Mouse (Mus musculus): ENCODE measurements around the gene Metap1. TPM values are rescaled to one million over a fixed set of nuclear protein-coding genes. Genes with fewer than 3 reads are reported as not detected.
A peak's percentile ranks its signal among the peaks of the same experiment; 100 is the strongest.

The Metap1 gene
- polyA plus RNA-seq, 1 experiment from 2014 or later, result 45.7 TPM

GRCm38 (mm10) chr3:138442203-138442602 is 47.1 kb downstream of the Metap1 start:
- H3K27ac ChIP-seq (ENCODE audit: low read depth, low read length), result peak overlapping the region; percentile 77
- ATAC-seq, result peak; percentile 0; the same call in 1 of the 2 replicates
- peak overlapping the region; percentile 93 for H3K9ac ChIP-seq (ENCODE audit: low read depth, low read length)
- H3K27me3 ChIP-seq (replicated peaks; ENCODE audit: control insufficient read depth, insufficient read depth, low read length), result no peaks in the 10 kb centered on the region
- peaks cover 13% of the 10 kb centered on the region for H3K4me1 ChIP-seq (ENCODE audit: control insufficient read depth, insufficient read depth, low read depth, low read length)
- H3K36me3 ChIP-seq (ENCODE audit: control insufficient read depth, insufficient read depth, low read length), result peaks cover 8% of the 10 kb centered on the region; the same call in 1 of the 2 replicates
- WGBS, result under 1% methylated on average over 9 of the region's 9 CpGs
- peak overlapping the region; percentile 93 for H3K4me2 ChIP-seq (ENCODE audit: low read length)
- peak overlapping the region; percentile 92 for H3K4me3 ChIP-seq (ENCODE audit: low read length)
- H3K9me3 ChIP-seq (ENCODE audit: control insufficient read depth, low read length), result no peaks in the 10 kb centered on the region

GRCm38 (mm10) chr3:138438716-138439115 is 50.6 kb downstream of the Metap1 start:
- Histone ChIP-seq H3K9ac (ENCODE audit: low read depth, low read length) (no peak overlapping the region), H3K27me3 (replicated peaks; ENCODE audit: control insufficient read depth, insufficient read depth, low read length) (no peaks in the 10 kb centered on the region), H3K4me3 (ENCODE audit: low read length) (no peak overlapping the region), H3K27ac (ENCODE audit: low read depth, low read length) (no peak overlapping the region), H3K9me3 (ENCODE audit: control insufficient read depth, low read length) (no peaks in the 10 kb centered on the region), H3K36me3 (ENCODE audit: control insufficient read depth, insufficient read depth, low read length) (no peaks in the 10 kb centered on the region), H3K4me1 (ENCODE audit: control insufficient read depth, insufficient read depth, low read depth, low read length) (peaks cover 4% of the 10 kb centered on the region; the same call in 1 of the 2 replicates), H3K4me2 (ENCODE audit: low read length) (no peak overlapping the region)
- ATAC-seq, result no peak
- 88% methylated on average over 3 of the region's 3 CpGs for WGBS

GRCm38 (mm10) chr3:138431835-138432234 is 57.5 kb downstream of the Metap1 start:
- 78% methylated on average over 2 of the region's 2 CpGs for WGBS
- Histone ChIP-seq H3K4me3 (ENCODE audit: low read length) (no peak overlapping the region), H3K27me3 (replicated peaks; ENCODE audit: control insufficient read depth, insufficient read depth, low read length) (no peaks in the 10 kb centered on the region), H3K36me3 (ENCODE audit: control insufficient read depth, insufficient read depth, low read length) (no peaks in the 10 kb centered on the region), H3K9ac (ENCODE audit: low read depth, low read length) (no peak overlapping the region), H3K27ac (ENCODE audit: low read depth, low read length) (no peak overlapping the region), H3K4me1 (ENCODE audit: control insufficient read depth, insufficient read depth, low read depth, low read length) (no peaks in the 10 kb centered on the region), H3K9me3 (ENCODE audit: control insufficient read depth, low read length) (no peaks in the 10 kb centered on the region), H3K4me2 (ENCODE audit: low read length) (no peak overlapping the region)
- peak; percentile 69; the same call in 1 of the 2 replicates for ATAC-seq

- Histone ChIP-seq H3K27me3 (replicated peaks; ENCODE audit: control insufficient read depth, insufficient read depth, low read length) (no peaks in the 10 kb centered on the region), H3K4me3 (ENCODE audit: low read length) (no peak overlapping the region), H3K4me1 (ENCODE audit: control insufficient read depth, insufficient read depth, low read depth, low read length) (no peaks in the 10 kb centered on the region), H3K36me3 (ENCODE audit: control insufficient read depth, insufficient read depth, low read length) (no peaks in the 10 kb centered on the region), H3K9ac (ENCODE audit: low read depth, low read length) (no peak overlapping the region), H3K9me3 (ENCODE audit: control insufficient read depth, low read length) (no peaks in the 10 kb centered on the region), H3K27ac (ENCODE audit: low read depth, low read length) (no peak overlapping the region), H3K4me2 (ENCODE audit: low read length) (no peak overlapping the region)
- ATAC-seq, result no peak
- WGBS, result 84% methylated on average over 6 of the region's 6 CpGs
Measured at GRCm38 (mm10) chr3:138430360-138430976, 58.8 kb downstream of the Metap1 start.

GRCm38 (mm10) chr3:138424247-138424646 is 65.1 kb downstream of the Metap1 start:
- H3K4me3 ChIP-seq (ENCODE audit: low read length), result no peak overlapping the region
- 77% methylated on average over 4 of the region's 4 CpGs for WGBS
- ATAC-seq, result no peak
- H3K9ac ChIP-seq (ENCODE audit: low read depth, low read length), result no peak overlapping the region
- H3K36me3 ChIP-seq (ENCODE audit: control insufficient read depth, insufficient read depth, low read length), result no peaks in the 10 kb centered on the region
- H3K27ac ChIP-seq (ENCODE audit: low read depth, low read length), result no peak overlapping the region
- H3K27me3 ChIP-seq (replicated peaks; ENCODE audit: control insufficient read depth, insufficient read depth, low read length), result no peaks in the 10 kb centered on the region
- no peak overlapping the region for H3K4me2 ChIP-seq (ENCODE audit: low read length)
- H3K4me1 ChIP-seq (ENCODE audit: control insufficient read depth, insufficient read depth, low read depth, low read length), result no peaks in the 10 kb centered on the region
- no peaks in the 10 kb centered on the region for H3K9me3 ChIP-seq (ENCODE audit: control insufficient read depth, low read length)

GRCm38 (mm10) chr3:138423664-138424063 is 65.7 kb downstream of the Metap1 start:
- 66% methylated on average over 2 of the region's 2 CpGs for WGBS
- no peaks in the 10 kb centered on the region for H3K4me1 ChIP-seq (ENCODE audit: control insufficient read depth, insufficient read depth, low read depth, low read length)
- H3K36me3 ChIP-seq (ENCODE audit: control insufficient read depth, insufficient read depth, low read length), result no peaks in the 10 kb centered on the region
- H3K27me3 ChIP-seq (replicated peaks; ENCODE audit: control insufficient read depth, insufficient read depth, low read length), result no peaks in the 10 kb centered on the region
- no peak overlapping the region for H3K9ac ChIP-seq (ENCODE audit: low read depth, low read length)
- no peak overlapping the region for H3K27ac ChIP-seq (ENCODE audit: low read depth, low read length)
- no peak overlapping the region for H3K4me3 ChIP-seq (ENCODE audit: low read length)
- H3K4me2 ChIP-seq (ENCODE audit: low read length), result no peak overlapping the region
- no peaks in the 10 kb centered on the region for H3K9me3 ChIP-seq (ENCODE audit: control insufficient read depth, low read length)
- ATAC-seq, result no peak

GRCm38 (mm10) chr3:138420385-138420784 is 68.9 kb downstream of the Metap1 start:
- 96% methylated on average over 3 of the region's 3 CpGs for WGBS
- H3K27ac ChIP-seq (ENCODE audit: low read depth, low read length), result no peak overlapping the region
- no peak overlapping the region for H3K4me2 ChIP-seq (ENCODE audit: low read length)
- no peak overlapping the region for H3K4me3 ChIP-seq (ENCODE audit: low read length)
- no peaks in the 10 kb centered on the region for H3K27me3 ChIP-seq (replicated peaks; ENCODE audit: control insufficient read depth, insufficient read depth, low read length)
- H3K36me3 ChIP-seq (ENCODE audit: control insufficient read depth, insufficient read depth, low read length), result no peaks in the 10 kb centered on the region
- H3K9ac ChIP-seq (ENCODE audit: low read depth, low read length), result no peak overlapping the region
- no peak for ATAC-seq
- no peaks in the 10 kb centered on the region for H3K4me1 ChIP-seq (ENCODE audit: control insufficient read depth, insufficient read depth, low read depth, low read length)
- H3K9me3 ChIP-seq (ENCODE audit: control insufficient read depth, low read length), result no peaks in the 10 kb centered on the region

- Histone ChIP-seq H3K4me3 (ENCODE audit: low read length) (no peak overlapping the region), H3K27ac (ENCODE audit: low read depth, low read length) (no peak overlapping the region), H3K27me3 (replicated peaks; ENCODE audit: control insufficient read depth, insufficient read depth, low read length) (no peaks in the 10 kb centered on the region), H3K36me3 (ENCODE audit: control insufficient read depth, insufficient read depth, low read length) (no peaks in the 10 kb centered on the region), H3K4me2 (ENCODE audit: low read length) (no peak overlapping the region), H3K9me3 (ENCODE audit: control insufficient read depth, low read length) (no peaks in the 10 kb centered on the region), H3K9ac (ENCODE audit: low read depth, low read length) (no peak overlapping the region), H3K4me1 (ENCODE audit: control insufficient read depth, insufficient read depth, low read depth, low read length) (no peaks in the 10 kb centered on the region)
- ATAC-seq, result no peak
- 79% methylated on average over 6 of the region's 6 CpGs for WGBS
Measured at GRCm38 (mm10) chr3:138419369-138419768, 69.9 kb downstream of the Metap1 start.

- Histone ChIP-seq H3K27ac (ENCODE audit: low read depth, low read length) (no peak within 1 kb of the TSS), H3K4me2 (ENCODE audit: low read length) (no peak within 1 kb of the TSS), H3K9ac (ENCODE audit: low read depth, low read length) (no peak within 1 kb of the TSS), H3K4me1 (ENCODE audit: control insufficient read depth, insufficient read depth, low read depth, low read length) (no peaks in the 10 kb centered on the region), H3K27me3 (replicated peaks; ENCODE audit: control insufficient read depth, insufficient read depth, low read length) (no peaks in the 10 kb centered on the region), H3K4me3 (ENCODE audit: low read length) (no peak within 1 kb of the TSS), H3K9me3 (ENCODE audit: control insufficient read depth, low read length) (no peaks in the 10 kb centered on the region), H3K36me3 (ENCODE audit: control insufficient read depth, insufficient read depth, low read length) (no peaks in the 10 kb centered on the region)
- WGBS, result 74% methylated on average over 6 of the region's 6 CpGs
- no peak for ATAC-seq
Measured at GRCm38 (mm10) chr3:138415121-138415690, 74.1 kb downstream of the Metap1 start, which contains the start of gene Adh4. Gene Adh4 (plus strand): TSS chr3:138415466.

Measured in hindbrain, embryonic 16.5 days (tissue).